Mouse (Mus musculus) spleen, postnatal 14 days (tissue): ENCODE data around the gene Tnnt1.
A peak's percentile ranks its signal among the peaks of the same experiment; 100 is the strongest.
"Not testable (repeated sequence)": the region's sequence is repeated elsewhere in the genome, so short reads cannot be mapped to it uniquely, and the experiment has no call there.

Experiments used
- DNase-seq, 2 experiments: peaks; one replicate each; pipeline ENCODE4 v3.0.0; 2021 to 2022; ENCODE audit warnings: low spot score in 2 of 2

Tnnt1 gene

DNA sequence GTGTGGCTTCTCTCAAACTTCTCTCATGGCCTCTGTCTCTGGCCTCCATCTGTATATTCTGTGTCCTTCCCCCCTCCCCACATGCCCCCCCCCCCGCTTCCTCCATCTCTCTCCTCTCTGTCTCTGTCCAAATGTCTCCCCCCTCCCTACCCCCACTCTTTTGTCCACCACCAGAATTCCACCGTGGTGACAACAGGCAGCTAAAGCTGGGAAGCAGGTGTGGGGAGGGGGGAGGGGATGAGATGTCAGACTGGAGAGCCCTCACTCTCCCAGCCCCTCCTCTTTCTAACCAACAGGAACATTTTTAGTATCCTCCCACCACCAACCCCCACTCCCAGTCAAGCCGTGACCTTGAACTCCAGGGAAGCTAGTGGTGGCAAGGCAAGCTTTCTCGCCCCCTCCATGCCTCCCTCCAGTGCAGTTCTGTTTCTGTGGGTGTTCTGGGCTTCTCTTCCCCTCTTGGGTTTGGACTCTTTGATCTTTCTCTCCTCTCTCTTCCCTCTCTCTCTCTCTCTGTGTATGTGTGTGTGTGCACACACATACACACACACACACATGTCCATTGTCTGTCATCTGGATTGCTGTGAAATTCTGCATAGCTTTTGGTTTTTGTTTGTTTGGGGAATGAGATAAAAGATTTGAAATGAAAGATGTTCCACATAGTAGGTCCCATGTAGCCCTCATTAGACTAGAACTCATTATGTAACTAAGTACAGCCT lies at the start of gene Tnnt1:
Gene Tnnt1, minus strand, starts transcription at position 51 of the 719 bp plus-strand sequence.
- no peak for DNase-seq

DNA sequence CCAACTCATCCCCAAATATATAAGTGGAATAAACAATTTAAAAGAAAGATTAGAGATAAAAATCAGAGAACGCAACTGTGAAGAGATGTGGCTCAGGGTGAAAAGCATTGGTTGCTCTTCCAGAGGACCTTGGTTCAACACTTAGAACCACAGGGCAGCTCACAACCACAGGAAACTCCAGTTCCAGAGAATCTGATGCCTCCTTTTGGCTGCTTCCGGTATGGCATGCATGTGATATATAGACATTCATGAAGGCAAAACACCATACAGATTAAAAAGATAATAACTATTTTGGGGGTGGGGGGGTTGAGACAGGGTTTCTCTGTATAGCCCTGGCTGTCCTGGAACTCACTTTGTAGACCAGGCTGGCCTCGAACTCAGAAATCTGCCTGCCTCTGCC lies 46.5 kb upstream of the Tnnt1 start:
- no peak for DNase-seq

DNA sequence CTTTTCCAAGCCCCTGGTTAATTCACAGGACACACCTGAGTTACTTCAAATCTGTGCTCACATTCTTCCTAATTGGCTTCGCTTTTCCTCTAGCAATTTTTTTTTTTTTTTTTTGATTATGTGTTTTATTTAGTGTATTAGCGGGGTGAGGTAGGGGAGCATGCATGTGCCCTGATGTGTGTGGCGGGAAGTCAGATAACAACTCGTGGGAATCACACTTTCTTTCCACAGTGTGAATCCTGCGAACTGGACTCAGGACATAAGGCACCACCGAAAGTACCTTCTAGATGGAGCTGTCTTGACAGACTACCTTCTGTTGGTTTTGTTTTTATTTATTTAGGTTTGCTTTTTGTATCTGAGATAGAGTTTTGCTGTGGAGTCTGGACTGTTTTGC lies 41.0 kb upstream of the Tnnt1 start:
- no peak for DNase-seq

DNA sequence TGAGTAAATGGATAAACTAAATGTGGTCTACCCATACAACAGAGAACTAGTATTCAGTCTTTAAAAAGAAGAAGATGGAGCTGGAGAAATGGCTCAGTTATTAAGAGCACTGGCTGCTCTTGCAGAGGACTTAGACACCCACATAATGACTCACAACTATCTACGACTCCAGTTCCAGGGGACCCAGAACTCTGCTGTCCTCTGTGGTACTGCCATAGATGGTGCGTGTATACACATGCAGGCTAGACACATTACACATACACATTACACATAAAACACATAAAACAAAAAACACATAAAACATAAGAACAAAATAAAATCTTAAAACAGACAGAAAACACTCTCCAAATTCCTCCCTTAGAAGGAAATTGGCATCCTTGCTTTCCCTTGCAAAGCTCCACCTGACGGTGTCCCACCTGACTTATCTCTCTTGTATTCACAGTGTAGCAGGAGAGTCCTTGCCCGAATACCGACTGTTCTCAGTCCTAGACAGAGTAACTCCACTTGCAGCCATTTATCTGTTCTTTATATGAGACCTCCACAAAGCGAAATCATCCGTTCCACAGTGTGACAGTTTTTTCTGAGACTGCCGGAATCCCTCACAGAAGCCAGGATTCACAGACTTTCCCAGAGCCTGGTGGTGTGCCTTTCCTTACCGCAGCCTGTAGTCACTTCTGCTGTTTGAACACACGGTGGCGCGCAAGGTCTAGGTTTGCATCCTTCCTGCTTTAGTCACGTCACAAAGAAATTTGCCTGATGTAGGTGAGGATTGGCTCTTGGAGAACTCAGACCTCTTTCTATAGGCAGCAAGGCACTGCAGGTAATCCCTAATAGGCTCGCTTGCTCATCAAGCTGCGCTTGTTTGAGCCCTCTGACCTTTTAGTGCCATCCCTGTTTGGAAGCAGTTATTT lies 40.3 kb upstream of the Tnnt1 start:
- peak; percentile 42 to 64 for DNase-seq

DNA sequence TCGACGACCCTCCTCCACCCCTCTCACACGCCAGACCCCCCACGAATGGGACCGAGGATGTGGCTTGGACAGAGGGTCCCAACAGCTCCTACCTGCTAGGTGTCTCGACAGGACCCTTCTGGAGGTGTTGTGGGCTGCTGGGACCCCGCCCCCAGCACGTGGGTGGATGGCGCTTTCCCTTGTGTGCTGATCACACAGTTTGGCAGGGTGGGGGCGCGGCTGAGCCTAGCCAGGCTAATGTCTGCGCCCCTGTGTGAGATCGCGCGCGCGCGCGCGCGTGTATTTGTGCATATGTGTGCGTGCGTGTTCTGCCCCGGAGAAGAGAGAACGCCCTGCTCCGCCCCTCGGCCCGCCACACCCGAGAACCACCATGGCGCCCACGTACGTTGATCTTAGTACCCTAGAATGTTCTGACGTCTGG lies 31.0 kb upstream of the Tnnt1 start, which contains the start of gene Syt5:
Gene Syt5, minus strand, starts transcription at position 321 of the 421 bp plus-strand sequence.
- DNase-seq = no peak

DNA sequence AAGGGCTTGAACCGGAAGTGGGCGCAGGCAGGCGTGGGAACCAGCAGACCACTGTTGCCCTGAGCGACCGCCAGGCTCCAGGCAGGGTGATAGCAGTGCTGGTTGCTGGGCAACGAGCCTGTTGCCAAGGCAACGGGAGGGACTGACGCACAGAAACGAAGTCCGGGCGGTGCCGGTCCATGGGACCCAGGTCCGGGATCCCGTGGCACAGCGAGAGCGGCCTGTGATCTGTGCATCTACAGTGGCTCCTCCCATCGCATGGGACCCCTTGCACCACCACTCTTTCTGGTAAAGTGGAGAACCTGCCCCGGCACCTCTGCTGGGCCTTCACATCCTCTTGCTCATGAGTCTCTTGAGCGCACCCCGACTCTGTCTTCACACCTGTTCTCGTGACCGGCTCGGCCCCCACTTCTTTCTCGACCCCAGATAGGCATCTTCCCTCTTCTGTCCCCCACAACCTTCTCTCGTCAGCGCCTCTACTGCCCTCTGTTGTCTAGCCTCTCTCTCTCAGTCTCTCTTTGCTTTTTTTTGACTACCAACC lies 30.5 kb upstream of the Tnnt1 start:
- DNase-seq = no peak

DNA sequence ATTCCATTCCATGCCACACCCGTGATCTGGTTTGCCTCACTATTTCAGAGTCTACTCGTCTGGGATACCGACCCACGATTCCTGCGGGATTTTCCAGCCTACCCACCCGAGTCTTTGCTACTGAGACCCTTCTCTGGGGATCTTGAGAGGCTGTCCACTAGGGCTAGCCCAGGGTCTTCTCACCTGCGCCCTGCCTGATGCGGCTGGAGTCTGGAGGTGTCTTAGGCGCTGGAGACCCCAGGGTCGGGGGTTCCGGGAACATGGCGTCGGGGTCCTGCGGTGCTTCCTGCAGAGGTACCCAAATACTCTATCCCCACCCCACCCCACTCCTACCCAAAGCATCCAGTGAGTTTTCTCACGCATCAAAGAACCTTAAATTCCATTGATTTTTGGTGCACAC lies 29.9 kb upstream of the Tnnt1 start:
- no peak for DNase-seq

DNA sequence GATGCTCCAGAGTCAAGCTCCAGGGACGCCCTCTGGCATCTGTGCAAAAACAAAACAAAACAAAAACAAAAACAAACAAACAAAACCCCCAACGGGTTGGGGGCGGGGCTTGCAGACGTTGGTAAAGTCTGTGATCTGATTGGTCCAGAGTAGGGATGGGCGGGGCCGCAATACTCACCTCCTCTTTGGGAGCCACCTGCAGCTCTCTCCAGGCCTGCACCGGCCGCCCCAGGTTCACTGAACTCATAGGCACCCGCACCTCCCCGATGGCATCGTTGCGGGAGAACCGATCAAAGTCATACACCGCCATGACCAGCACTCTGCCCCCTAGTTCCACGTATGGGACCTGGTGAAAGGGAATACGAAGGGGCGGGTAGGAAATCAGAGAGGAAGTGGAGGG lies 25.8 kb upstream of the Tnnt1 start:
- no peak for DNase-seq

DNA sequence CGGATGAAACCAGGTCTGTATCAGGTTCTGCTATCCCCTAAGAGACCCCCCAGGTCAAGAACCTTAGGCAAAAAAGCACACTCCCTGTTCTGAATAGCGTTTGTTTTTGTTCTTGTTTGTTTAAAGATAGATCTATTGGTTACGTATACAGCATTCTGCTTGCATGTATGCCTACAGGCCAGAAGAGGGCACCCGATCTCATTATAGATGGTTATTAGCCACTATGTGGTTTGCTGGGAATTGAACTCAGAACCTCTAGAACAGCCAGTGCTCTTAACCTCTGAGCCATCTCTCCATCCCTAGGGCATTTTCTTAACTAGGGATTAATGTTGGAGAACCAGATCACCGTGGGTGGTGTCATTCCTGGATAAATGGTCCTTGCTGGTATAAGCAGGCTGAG lies 25.2 kb upstream of the Tnnt1 start:
- DNase-seq = no peak

DNA sequence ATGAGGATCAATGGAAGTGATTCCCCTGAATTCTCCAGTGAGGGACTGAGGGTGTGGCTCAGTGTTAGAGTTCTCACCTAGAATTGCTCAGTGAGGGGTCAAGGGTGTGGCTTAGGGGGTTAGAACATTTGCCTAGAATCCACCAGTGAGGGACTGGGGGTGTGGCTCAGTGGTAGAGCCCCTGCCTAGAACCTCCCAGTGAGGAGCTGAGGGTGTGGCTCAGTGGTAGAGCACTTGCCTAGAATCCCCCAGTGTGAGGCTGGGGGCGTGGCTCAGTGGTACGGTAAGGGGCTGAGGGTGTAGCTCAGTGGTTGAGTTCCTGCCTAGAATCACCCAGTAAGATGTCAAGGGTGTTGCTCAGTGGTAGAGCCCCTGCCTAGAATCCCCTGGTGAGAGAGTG lies 22.8 kb upstream of the Tnnt1 start:
- no peak for DNase-seq

DNA sequence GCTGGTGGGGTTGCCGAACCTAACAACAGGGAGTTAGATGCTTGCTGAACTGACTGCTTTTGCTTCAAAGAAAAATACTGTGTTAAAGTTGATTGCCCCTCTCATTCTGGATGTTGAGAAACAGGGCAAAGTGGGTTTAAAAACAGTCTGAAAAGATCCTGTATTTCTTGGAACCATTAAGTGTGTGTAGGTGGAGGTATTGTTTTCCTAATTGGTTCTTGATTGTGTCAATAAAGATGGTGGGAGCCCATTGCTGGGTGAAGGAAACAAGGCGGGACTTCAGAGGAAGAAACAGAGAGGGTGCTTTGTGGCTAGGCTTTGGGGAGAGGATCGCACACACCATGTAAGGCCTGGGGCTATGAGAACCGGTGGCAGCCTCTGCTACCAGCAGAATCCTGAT lies 21.0 kb upstream of the Tnnt1 start:
- DNase-seq = no peak

DNA sequence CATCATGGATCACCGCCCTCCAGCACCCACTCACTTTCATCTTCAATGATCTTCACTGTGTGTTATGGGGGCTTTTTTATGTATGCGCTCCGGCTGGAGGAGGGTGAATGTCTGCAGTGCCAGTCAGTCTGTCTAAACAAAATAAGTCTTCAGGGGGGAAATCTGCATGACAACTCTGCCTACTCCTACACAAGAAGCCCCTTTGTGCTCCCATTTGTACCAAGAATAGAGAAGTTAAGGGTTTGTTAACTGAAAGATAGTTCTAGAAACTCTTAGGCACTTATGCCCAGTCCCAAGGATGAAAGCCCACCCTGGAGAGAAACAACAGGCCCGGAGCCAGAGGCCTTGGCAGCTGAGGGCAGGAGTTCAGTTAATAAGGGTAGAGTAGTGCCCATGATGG lies 20.2 kb upstream of the Tnnt1 start:
- DNase-seq = no peak

DNA sequence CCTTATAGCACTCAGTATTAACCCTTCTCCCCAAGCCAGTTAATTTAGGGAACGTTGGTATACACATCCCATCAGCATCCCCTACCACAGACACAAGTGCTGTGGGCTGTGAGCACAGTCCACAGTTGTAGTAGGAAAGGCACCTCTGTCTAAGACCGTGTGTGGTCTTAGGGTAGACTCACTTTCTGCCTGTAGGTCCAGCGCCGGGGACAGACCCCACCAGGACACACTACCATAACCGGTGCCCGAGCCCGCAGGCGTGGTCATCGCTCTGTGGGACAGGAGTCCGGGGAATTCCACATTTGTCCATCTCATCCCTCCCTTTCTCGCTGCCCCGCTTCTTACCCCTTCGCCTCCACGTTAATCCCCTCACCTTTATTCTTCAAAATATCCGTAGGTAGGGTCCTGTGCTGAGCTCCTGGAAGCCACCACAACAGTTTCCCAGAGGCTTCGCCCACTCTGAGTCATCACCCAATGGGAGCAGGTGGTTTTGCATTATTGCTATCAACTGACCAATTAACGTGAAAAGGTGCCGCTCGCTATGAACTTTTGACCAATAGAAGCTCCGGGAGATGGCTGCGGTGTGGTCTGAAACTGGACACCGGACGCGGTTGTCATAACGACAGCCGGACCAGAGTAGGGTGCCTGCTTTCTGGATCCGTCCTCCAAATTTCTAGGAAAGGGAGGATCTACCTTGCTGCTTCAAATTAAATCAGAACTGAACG lies 16.0 kb upstream of the Tnnt1 start, which contains the start of gene Dnaaf3:
Gene Dnaaf3, minus strand, starts transcription at position 449 of the 725 bp plus-strand sequence.
- no peak for DNase-seq

DNA sequence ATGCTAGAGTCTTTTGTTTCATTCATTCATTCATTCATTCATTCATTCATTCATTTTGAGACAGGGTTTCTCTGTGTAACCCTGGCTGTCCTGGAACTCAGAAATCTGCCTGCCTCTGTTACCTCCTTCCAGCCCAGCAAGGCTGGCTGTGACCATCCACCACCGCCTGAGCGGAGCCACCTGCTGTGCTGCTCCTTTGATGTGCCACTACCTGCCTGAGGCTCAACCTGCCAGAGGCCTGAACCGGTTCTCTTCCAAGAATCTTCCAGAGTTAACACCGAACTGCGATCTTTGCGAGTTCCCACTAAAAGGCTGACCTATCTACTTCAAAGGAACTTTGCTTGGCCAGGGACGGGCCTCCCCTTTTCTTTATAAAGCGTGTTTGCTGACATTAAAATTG lies 14.0 kb upstream of the Tnnt1 start:
- not testable (repeated sequence) for DNase-seq

DNA sequence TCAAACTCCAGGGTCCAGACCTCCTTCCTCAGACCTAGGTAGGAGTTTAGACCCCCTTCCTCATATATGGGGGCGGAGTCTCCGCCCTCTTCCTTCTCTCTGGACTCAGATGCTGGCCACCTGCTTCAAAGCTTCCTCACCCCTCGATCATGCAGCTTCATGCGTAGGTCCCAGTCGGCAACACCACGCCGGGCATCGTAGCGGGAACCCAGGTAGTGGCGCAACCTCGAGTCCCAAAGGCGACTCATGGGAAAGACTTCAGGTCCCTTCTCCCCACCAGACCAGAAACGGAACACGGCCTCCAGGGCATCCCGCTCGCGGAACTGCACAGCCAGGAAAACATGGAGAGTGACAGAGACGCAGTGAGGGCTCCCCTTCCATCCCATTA lies 11.1 kb upstream of the Tnnt1 start:
- no peak for DNase-seq

DNA sequence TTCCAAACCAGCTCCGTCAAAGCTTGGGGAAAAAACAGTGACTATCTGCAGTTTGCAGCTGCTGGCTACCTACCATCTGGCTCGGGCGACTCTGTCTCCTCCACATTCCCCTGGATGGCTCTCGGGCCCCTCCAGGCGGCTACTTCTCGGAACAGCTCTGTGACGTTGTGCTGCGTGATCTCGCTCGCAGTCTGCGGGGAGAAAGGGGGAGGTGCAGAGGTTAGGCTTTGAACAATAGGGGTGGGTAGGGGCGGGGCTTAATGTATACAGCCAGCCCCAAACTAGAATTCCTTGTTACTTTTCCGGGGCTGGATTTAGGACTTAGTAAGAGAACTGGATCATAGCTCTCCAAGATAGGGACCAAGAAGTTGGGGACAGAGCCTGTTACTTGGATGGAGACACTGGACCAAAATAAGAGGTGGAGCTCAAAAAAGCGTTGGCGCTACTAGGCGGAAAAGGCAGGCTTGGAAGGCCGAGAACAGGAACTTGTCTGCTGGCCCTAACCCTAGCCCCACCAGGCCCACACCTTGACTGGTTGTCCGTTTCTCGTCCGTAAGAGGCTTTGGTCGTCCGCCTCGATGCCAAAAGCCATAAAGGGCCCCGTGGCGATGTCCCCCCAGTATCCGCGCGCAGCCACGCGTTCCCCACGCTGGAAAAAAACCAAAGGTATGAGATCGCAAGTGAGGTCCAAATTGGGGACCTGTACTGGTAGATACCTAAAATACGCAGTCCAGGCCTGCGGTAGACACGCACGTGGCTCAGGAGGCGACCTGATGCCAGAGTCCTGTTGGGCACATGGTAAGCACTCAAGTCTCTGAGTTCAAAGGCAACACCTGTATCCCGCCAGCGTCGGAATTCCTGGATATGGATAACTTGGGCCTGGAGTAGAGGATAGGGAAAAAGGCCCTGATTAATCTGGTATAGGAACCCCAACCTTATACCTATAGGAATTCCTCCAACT lies 10.4 kb upstream of the Tnnt1 start:
- DNase-seq = peak; percentile 35 to 54

DNA sequence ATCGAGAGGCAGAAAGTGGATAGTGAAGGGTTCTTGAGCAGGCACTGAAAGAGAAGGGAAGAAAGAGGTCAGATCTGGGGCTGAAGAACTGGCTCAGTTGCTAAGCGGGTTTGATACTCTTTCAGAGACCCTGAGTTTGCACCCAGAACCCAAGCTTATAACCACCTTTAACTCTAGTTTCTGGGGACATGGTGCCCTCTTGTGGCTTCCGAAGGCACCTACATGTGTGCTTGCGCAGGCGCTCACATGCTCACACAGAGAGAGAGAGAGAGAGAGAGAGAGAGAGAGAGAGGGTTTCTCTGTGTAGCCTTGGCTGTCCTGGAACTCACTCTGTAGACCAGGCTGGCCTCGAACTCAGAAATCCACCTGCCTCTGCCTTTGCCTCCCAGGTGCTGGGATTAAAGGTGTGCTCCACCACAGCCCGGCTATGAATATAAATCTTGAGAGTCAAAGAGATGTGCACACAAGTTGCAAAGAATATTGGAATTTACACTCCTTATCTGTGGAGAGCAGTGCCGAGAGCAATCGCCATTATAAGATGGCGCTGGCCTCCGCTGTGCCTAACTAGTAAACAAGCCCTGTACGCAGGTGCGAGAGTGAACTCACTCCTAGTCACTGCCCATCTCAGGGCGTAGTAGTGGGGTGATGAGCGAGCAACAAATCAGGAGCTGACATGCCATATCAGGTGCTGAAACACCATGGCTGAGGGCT lies 8.2 kb upstream of the Tnnt1 start, which contains the start of gene Tnni3:
Gene Tnni3, minus strand, starts transcription at position 18 of the 711 bp plus-strand sequence.
- DNase-seq = peak in 1 of 2 experiments; percentile 33

DNA sequence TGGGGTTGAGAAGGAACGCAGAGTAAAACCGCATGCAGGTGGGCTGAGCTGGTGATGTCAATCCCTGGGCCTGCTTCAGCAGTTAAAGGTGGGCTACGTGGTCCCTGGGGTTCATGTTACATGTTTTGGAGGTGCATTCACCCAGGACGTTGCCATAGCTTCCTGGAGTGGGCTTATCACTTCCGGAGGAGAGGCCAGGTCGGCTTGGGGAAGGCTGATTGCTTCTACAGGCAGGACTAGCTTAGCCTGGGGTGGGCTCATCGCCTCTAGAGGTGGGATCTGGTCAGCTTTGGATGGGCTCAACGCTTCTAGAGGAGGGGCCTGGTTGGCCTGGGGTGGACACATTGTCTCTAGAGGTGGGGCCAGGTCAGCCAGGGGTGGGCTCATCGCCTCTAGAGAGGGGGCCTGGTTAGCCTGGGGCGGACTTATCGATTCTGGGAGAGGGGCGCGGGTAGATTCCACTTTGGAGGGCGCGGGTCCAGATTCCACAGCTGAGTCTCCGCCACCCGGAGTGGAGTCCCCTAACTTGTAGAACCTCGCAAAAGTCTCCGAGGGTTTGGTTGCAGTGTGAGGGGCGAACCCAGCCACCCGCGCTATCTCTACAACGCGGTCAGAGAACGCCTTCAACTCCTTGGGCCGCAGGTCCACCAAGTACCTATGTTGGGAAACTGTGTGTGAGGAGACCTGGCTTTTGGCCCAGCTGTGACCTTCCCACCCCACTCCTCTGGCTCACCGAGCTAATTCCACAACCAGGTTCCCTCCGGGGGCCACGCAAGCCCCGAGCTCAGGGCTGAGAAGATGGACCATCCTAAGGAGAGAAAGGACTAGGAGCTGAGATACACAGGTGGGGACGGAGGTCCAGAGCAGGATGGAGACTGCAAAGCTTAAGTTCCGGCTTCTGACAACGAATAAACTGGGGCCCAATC lies 7.3 kb upstream of the Tnnt1 start:
- no peak for DNase-seq

DNA sequence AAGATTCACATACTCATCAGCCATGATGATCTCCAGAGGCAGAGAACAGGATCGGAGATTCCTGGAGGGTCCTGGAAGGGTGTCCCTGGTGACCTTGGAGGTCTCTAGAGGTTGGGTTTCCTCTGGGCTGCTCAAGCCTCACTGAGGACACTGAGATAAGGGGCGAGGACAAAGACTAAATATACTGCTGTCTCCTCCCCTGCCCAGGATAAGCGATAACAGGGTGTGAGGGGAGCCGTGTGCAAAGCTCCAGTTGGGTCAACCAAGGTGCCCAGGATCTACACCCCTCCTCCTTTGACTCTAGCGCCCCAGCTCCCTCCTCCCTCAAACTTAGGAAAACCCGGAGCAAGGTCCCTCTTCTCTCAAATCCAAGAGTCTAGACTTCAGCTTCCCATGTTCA lies 6.1 kb upstream of the Tnnt1 start:
- DNase-seq = no peak
